Mouse (Mus musculus) midbrain, embryonic 14.5 days (tissue): Measurements from ENCODE around the gene 4930455H04Rik. TPM values are rescaled to one million over a fixed set of nuclear protein-coding genes. Genes with fewer than 3 reads are reported as not detected.

ENCODE experiments used
- ATAC-seq: fragments of 200-750 bp; cut with Nextera tagmentation; 2 replicates; pipeline ENCODE4 v1.8.0; 2017; ENCODE audit warnings: moderate number of reproducible peaks, moderate library complexity; ENCODE audit not compliant: low FRiP score, low TSS enrichment
- DNase-seq: peaks from one replicate; pipeline ENCODE4 v3.0.0-alpha.2; 2015
- H3K27ac ChIP-seq: fragments of 300-500 bp; sonication (generic); replicated peaks from 2 replicates; pipeline ENCODE4 v1.5.1; 2014; ENCODE audit warnings: mild to moderate bottlenecking, low read depth, low read length, moderate library complexity
- H3K27me3 ChIP-seq: fragments of 300-500 bp; sonication (generic); 2 replicates; pipeline ENCODE4 v1.6.1; 2014; ENCODE audit warnings: low read length, control low read depth, mixed read lengths; ENCODE audit not compliant: control insufficient read depth, insufficient read depth
- H3K36me3 ChIP-seq: fragments of 300-500 bp; sonication (generic); 2 replicates; pipeline ENCODE4 v1.6.1; 2014; ENCODE audit warnings: low read length, control low read depth; ENCODE audit not compliant: control insufficient read depth, insufficient read depth
- H3K4me1 ChIP-seq: fragments of 300-500 bp; sonication (generic); 2 replicates; pipeline ENCODE4 v1.6.1; 2014; ENCODE audit warnings: mild to moderate bottlenecking, antibody characterized with exemption, low read length, control low read depth; ENCODE audit not compliant: control insufficient read depth, insufficient read depth
- H3K4me2 ChIP-seq: fragments of 300-500 bp; sonication (generic); 2 replicates; pipeline ENCODE4 v1.6.1; 2014; ENCODE audit warnings: mild to moderate bottlenecking, low read length, moderate library complexity
- H3K4me3 ChIP-seq: fragments of 300-500 bp; sonication (generic); replicated peaks from 2 replicates; pipeline ENCODE4 v1.5.1; 2014; ENCODE audit warnings: low read depth, low read length
- H3K9ac ChIP-seq: fragments of 300-500 bp; sonication (generic); replicated peaks from 2 replicates; pipeline ENCODE4 v1.6.1; 2014; ENCODE audit warnings: mild to moderate bottlenecking, low read length, moderate library complexity
- H3K9me3 ChIP-seq: fragments of 300-500 bp; sonication (generic); 2 replicates; pipeline ENCODE4 v1.6.1; 2016; ENCODE audit warnings: low read length, control low read depth, mixed read lengths; ENCODE audit not compliant: control insufficient read depth
- WGBS: fragments of 180-500 bp; shearing (Covaris S2); extraction: QIAGEN DNeasy Blood & Tissue Kit; methylation state at CpG from one replicate; pipeline ENCODE4 v1.1.7; 2014; 5-methylcytosine and 5-hydroxymethylcytosine counted together
- polyA plus RNA-seq: library from polyadenylated mRNA; unstranded; fragments of >200 nt; fragmentation: Nextera tagmentation; extraction: Ambion mirVana; gene quantifications from 2 replicates; pipeline ENCODE4 v1.2.1, GENCODE M21; 2014

Gene 4930455H04Rik
- polyA plus RNA-seq, 1 experiment from 2014 or later, result not detected

DNA sequence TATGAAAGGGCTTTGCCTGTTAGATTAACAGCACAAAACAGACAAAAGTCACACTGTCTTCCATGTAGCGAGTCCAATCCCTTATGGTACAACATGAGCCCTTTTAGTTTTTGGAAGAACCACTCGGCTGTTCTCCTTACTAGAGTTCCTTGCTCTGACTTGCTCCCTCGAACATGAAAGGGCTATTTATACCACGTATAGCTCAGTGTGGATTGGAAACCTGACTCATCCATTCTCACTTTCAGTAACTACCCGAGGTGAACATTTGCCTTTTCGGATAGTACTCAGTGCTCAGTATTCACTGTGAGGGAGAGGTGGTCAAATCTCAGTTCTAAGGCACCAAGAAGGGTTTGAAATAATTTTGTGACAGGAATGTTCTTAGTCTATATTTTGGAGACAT, 35.3 kb downstream of the 4930455H04Rik start:
- Histone ChIP-seq H3K4me2 (no peak overlapping the region), H3K27me3 (no peaks in the 10 kb centered on the region), H3K4me3 (no peak overlapping the region), H3K9ac (no peak overlapping the region), H3K27ac (no peak overlapping the region), H3K4me1 (peaks cover 8% of the 10 kb centered on the region; the same call in 1 of the 2 replicates), H3K36me3 (no peaks in the 10 kb centered on the region), H3K9me3 (no peaks in the 10 kb centered on the region)
- DNase-seq (no peak), ATAC-seq (no peak)
- 81% methylated on average over 6 of the region's 6 CpGs for WGBS

DNA sequence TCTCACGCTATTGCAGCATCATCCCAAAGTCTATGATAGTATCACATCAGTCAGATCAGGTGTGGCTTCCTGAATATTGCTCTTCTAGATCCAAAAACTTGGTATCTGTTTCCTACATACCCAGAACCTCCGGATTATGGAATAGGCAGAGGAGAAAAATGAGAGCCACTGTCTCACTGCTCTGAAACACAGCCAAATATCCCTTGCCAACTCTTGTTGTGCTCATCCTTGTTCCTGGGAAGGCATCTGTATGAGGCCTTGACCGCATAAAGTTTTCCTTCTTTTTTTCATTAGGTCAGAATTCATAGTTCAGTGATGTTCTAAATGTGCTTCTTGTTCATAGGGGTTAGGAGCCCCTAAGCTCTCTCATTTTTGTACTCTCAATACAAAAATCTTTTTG, 38.6 kb downstream of the 4930455H04Rik start:
- Histone ChIP-seq H3K36me3 (no peaks in the 10 kb centered on the region), H3K27me3 (no peaks in the 10 kb centered on the region), H3K4me2 (no peak overlapping the region), H3K4me1 (peaks cover 5% of the 10 kb centered on the region; the same call in 1 of the 2 replicates), H3K9me3 (no peaks in the 10 kb centered on the region), H3K9ac (no peak overlapping the region), H3K4me3 (no peak overlapping the region), H3K27ac (no peak overlapping the region)
- DNase-seq (no peak), ATAC-seq (no peak)
- WGBS, result 95% methylated on average over 3 of the region's 3 CpGs

DNA sequence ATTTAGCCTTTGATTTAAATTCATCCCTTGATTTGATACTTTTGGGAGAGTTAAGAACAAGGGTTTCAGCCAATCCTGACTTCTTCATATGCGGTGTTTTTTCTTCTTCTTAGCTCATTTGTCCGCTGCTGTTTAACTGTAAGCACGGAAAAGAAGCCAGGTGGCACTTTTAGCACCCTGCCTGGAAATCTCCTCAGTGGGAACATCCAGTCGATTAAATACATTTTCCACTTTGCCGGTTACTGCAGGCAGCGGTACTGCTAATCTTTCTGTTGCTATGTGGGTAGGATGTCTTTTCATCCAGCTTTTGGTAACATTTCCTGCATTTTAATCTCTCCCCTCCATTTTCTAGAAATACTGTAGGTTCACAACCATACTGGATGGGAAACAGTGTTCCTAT, 39.3 kb downstream of the 4930455H04Rik start:
- Histone ChIP-seq H3K9me3 (no peaks in the 10 kb centered on the region), H3K36me3 (no peaks in the 10 kb centered on the region), H3K4me1 (no peaks in the 10 kb centered on the region), H3K27me3 (no peaks in the 10 kb centered on the region), H3K4me2 (no peak overlapping the region), H3K9ac (no peak overlapping the region), H3K4me3 (no peak overlapping the region), H3K27ac (no peak overlapping the region)
- DNase-seq (peak; percentile 17), ATAC-seq (no peak)
- WGBS, result 67% methylated on average over 6 of the region's 6 CpGs

GRCm38 (mm10) chr3:117010182-117010581, 42.1 kb downstream of the 4930455H04Rik start:
- H3K27me3 ChIP-seq, result no peaks in the 10 kb centered on the region
- H3K9me3 ChIP-seq, result no peaks in the 10 kb centered on the region
- no peaks in the 10 kb centered on the region for H3K4me1 ChIP-seq
- ATAC-seq (no peak), DNase-seq (no peak)
- no peak overlapping the region for H3K27ac ChIP-seq
- no peak overlapping the region for H3K4me2 ChIP-seq
- H3K4me3 ChIP-seq, result no peak overlapping the region
- no peak overlapping the region for H3K9ac ChIP-seq
- no peaks in the 10 kb centered on the region for H3K36me3 ChIP-seq
- 86% methylated on average over 6 of the region's 6 CpGs for WGBS

- no peak for ATAC-seq
- H3K27me3 ChIP-seq, result no peaks in the 10 kb centered on the region
- no peaks in the 10 kb centered on the region for H3K4me1 ChIP-seq
- whole genome bisulfite sequencing, result 93% methylated on average over 3 of the region's 3 CpGs
- H3K9ac ChIP-seq, result no peak overlapping the region
- no peak overlapping the region for H3K27ac ChIP-seq
- H3K9me3 ChIP-seq, result 0 out of 2 replicates have a peak, but pooled peaks cover 4% of the 10 kb centered on the region
- no peaks in the 10 kb centered on the region for H3K36me3 ChIP-seq
- no peak for DNase-seq
- H3K4me3 ChIP-seq, result no peak overlapping the region
- no peak overlapping the region for H3K4me2 ChIP-seq
These were observed 52.3 kb downstream of the 4930455H04Rik start for GRCm38 (mm10) chr3:117020319-117020718.

GRCm38 (mm10) chr3:117021907-117022306, 53.8 kb downstream of the 4930455H04Rik start:
- DNase-seq (peak; percentile 19), ATAC-seq (no peak)
- Histone ChIP-seq H3K9me3 (0 out of 2 replicates have a peak, but pooled peaks cover 4% of the 10 kb centered on the region), H3K27ac (no peak overlapping the region), H3K36me3 (no peaks in the 10 kb centered on the region), H3K27me3 (no peaks in the 10 kb centered on the region), H3K9ac (no peak overlapping the region), H3K4me1 (no peaks in the 10 kb centered on the region), H3K4me3 (no peak overlapping the region), H3K4me2 (no peak overlapping the region)
- 60% methylated on average over 7 of the region's 7 CpGs for WGBS

DNA sequence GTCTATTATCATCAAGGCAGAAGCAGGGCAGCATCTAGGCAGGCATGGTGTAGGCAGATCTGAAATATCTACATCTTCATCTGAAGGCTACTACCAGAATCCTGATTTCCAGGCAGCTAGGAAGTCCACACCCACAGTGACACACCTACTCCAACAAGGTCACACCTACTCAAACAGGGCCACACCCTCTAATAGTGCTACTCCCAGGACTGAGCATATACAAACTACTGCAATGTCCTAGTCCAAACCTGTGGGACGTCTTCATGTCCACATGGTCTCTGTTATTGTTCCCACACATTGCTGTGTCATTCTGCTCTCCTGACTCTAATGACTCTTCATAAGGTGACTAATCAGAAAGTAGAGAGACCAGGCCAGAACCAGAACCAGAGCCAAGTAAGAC, 56.0 kb downstream of the 4930455H04Rik start:
- DNase-seq, result no peak
- Histone ChIP-seq H3K27ac (no peak overlapping the region), H3K9ac (no peak overlapping the region), H3K9me3 (no peaks in the 10 kb centered on the region), H3K4me3 (no peak overlapping the region), H3K36me3 (no peaks in the 10 kb centered on the region), H3K4me1 (no peaks in the 10 kb centered on the region), H3K27me3 (no peaks in the 10 kb centered on the region), H3K4me2 (no peak overlapping the region)
- no peak for ATAC-seq
- WGBS, result 83% methylated on average over 1 of the region's 1 CpGs

DNA sequence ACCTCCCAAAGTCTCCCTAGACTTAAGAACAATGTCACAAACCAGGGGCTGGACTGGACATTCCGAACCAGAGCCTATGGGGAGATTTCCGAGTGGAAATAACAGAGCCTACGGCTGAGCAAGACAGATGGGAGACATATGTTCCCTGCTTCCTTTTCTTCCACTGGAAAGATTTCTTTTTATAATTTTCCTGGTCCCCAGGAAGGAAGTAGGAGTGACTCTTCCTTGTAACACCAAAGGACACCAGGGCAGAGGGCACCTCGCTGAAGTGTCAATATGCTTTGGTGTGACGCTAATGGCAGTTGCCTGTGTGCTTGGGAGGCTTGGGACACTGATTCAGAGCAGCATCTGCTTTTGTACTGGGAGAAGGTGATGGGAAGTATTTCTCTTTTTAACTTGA, 56.5 kb downstream of the 4930455H04Rik start:
- Histone ChIP-seq H3K9me3 (no peaks in the 10 kb centered on the region), H3K27ac (no peak overlapping the region), H3K9ac (no peak overlapping the region), H3K4me1 (no peaks in the 10 kb centered on the region), H3K36me3 (no peaks in the 10 kb centered on the region), H3K4me2 (no peak overlapping the region), H3K27me3 (no peaks in the 10 kb centered on the region), H3K4me3 (no peak overlapping the region)
- DNase-seq (no peak), ATAC-seq (no peak)
- 94% methylated on average over 5 of the region's 5 CpGs for WGBS

DNA sequence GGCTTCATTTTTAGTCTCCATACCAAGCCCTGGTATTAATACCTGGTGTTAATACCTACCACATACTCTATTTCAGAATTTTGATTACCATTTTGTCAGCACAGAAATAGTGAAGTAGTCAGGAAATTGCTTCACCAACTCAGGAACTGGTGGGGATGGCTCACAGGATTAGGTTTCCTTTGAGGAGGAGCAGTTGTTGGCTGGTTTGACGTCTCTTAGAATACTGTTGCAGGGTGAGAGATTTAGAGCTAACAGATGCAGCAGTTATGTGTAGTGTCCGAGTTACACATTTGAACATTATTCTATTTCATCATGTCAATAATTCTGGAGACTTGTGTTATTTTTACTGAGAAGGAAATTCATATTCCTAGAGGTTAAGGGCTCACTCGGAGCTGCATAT, 57.4 kb downstream of the 4930455H04Rik start:
- Histone ChIP-seq H3K9me3 (no peaks in the 10 kb centered on the region), H3K4me3 (no peak overlapping the region), H3K27me3 (no peaks in the 10 kb centered on the region), H3K27ac (no peak overlapping the region), H3K9ac (no peak overlapping the region), H3K36me3 (no peaks in the 10 kb centered on the region), H3K4me1 (no peaks in the 10 kb centered on the region), H3K4me2 (no peak overlapping the region)
- 90% methylated on average over 3 of the region's 3 CpGs for WGBS
- DNase-seq (no peak), ATAC-seq (no peak)
